Mouse (Mus musculus) MEL (cell line): ENCODE measurements at regions not wholly inside any gene's neighbourhood (a gene's known extent, or its start where the extent isn't known, plus 50 kb on each side); places are given as distances from the start of the nearest gene placed in this dataset.

Experiments
- CHD1 ChIP-seq: IDR thresholded peaks from 2 replicates; pipeline ENCODE4 v1.6.1; 2012; ENCODE audit warnings: low read depth, mild to moderate bottlenecking, inconsistent platforms, low read length, improper control_type of control experiment

GRCm38 (mm10) chr10:22495975-22496496, 135.7 kb downstream of the Raet1d start (continued):
- no peak for TF ChIP-seq CHD1
